Mouse (Mus musculus) megakaryocyte, adult 5-6 weeks (primary cell): ENCODE measurements around the gene Cers2. TPM values are rescaled to one million over a fixed set of nuclear protein-coding genes. Genes with fewer than 3 reads are reported as not detected.
A peak's percentile ranks its signal among the peaks of the same experiment; 100 is the strongest.

ENCODE experiments used
- ATAC-seq: 2 replicates; pipeline ENCODE4 v1.8.0; 2016; ENCODE audit warnings: mild to moderate bottlenecking, inconsistent platforms; ENCODE audit not compliant: poor library complexity, severe bottlenecking
- total RNA-seq, 2 experiments: library from RNA; stranded (forward) in 1 of 2; stranded (reverse) in 1 of 2; fragments of 153-499, 151-499 nt in 1 of 2; fragments of 221-1000, 200-1000 nt in 1 of 2; gene quantifications; 2 replicates each; pipeline versions ENCODE4 v1.2.3 to v1.2.4; 2015 to 2017

The Cers2 gene
- total RNA-seq (2015) (184 and 191 TPM in 2 replicates), total RNA-seq (2017) (86.0 and 107 TPM in 2 replicates)

- no peak for ATAC-seq
Measured at GRCm38 (mm10) chr3:95314486-95315093, at the start of gene Cers2. Cers2 (plus strand) TSS chr3:95314791.

GRCm38 (mm10) chr3:95266052-95266451 is 48.5 kb upstream of the Cers2 start:
- ATAC-seq = no peak

- no peak for ATAC-seq
Measured at GRCm38 (mm10) chr3:95267855-95268254, 46.7 kb upstream of the Cers2 start.

GRCm38 (mm10) chr3:95269789-95270188 is 44.8 kb upstream of the Cers2 start:
- no peak for ATAC-seq

- ATAC-seq = no peak
Measured at GRCm38 (mm10) chr3:95270766-95271364, 43.7 kb upstream of the Cers2 start.

GRCm38 (mm10) chr3:95273471-95273870 is 41.1 kb upstream of the Cers2 start:
- no peak for ATAC-seq

- no peak for ATAC-seq
Measured at GRCm38 (mm10) chr3:95274453-95274852, 40.1 kb upstream of the Cers2 start.

GRCm38 (mm10) chr3:95275161-95275560 is 39.4 kb upstream of the Cers2 start:
- no peak for ATAC-seq

- ATAC-seq = no peak
Measured at GRCm38 (mm10) chr3:95276428-95276934, 38.1 kb upstream of the Cers2 start.

GRCm38 (mm10) chr3:95277149-95277551 is 37.4 kb upstream of the Cers2 start:
- ATAC-seq = no peak

- no peak for ATAC-seq
Measured at GRCm38 (mm10) chr3:95280747-95281146, 33.8 kb upstream of the Cers2 start.

GRCm38 (mm10) chr3:95281216-95282126 is 33.1 kb upstream of the Cers2 start, which contains the start of the genes Mindy1 and Prune1:
Mindy1 (plus strand) TSS chr3:95281345.
Prune1 (minus strand) TSS chr3:95282076.
- peak; percentile 80 for ATAC-seq

GRCm38 (mm10) chr3:95282381-95282864 is 32.2 kb upstream of the Cers2 start:
- peak; percentile 61 for ATAC-seq

- ATAC-seq = peak; percentile 39
Measured at GRCm38 (mm10) chr3:95282865-95283588, 31.6 kb upstream of the Cers2 start.

- no peak for ATAC-seq
Measured at GRCm38 (mm10) chr3:95283589-95283941, 31.0 kb upstream of the Cers2 start.

GRCm38 (mm10) chr3:95284062-95284461 is 30.5 kb upstream of the Cers2 start:
- ATAC-seq = no peak

- ATAC-seq = no peak
Measured at GRCm38 (mm10) chr3:95284501-95285281, 29.9 kb upstream of the Cers2 start.

GRCm38 (mm10) chr3:95285390-95285789 is 29.2 kb upstream of the Cers2 start:
- ATAC-seq = no peak

- no peak for ATAC-seq
Measured at GRCm38 (mm10) chr3:95286011-95286410, 28.6 kb upstream of the Cers2 start.

- ATAC-seq = no peak
Measured at GRCm38 (mm10) chr3:95286510-95286909, 28.1 kb upstream of the Cers2 start.
